Mouse (Mus musculus): ENCODE data around the gene Olfr1045. TPM values are rescaled to one million over a fixed set of nuclear protein-coding genes. Genes with fewer than 3 reads are reported as not detected.
"Not testable (repeated sequence)": the region's sequence is repeated elsewhere in the genome, so short reads cannot be mapped to it uniquely, and the experiment has no call there.

Gene Olfr1045
- not detected in 2 replicates for polyA plus RNA-seq (2014; fragmentation: Nextera tagmentation; extraction: Ambion mirVana)

GRCm38 (mm10) chr2:86202909-86203308 lies at the start of gene Olfr1045:
Gene Olfr1045 (minus strand): TSS chr2:86203009.
- Histone ChIP-seq H3K36me3 (ENCODE audit: control insufficient read depth, insufficient read depth, low read length) (no peaks in the 10 kb centered on the region), H3K4me1 (ENCODE audit: control insufficient read depth, insufficient read depth, low read length) (no peaks in the 10 kb centered on the region), H3K27me3 (ENCODE audit: control insufficient read depth, insufficient read depth, low read length) (no peaks in the 10 kb centered on the region), H3K4me2 (no peak within 1 kb of the TSS), H3K4me3 (ENCODE audit: low read depth, low read length) (no peak within 1 kb of the TSS), H3K27ac (ENCODE audit: low read depth, low read length) (no peak within 1 kb of the TSS), H3K9me3 (replicated peaks; ENCODE audit: control insufficient read depth, low read length) (no peaks in the 10 kb centered on the region), H3K9ac (ENCODE audit: low read depth, low read length) (no peak within 1 kb of the TSS)
- no peak for ATAC-seq (replicated peaks; ENCODE audit: insufficient number of reproducible peaks, low FRiP score, low TSS enrichment)

DNA sequence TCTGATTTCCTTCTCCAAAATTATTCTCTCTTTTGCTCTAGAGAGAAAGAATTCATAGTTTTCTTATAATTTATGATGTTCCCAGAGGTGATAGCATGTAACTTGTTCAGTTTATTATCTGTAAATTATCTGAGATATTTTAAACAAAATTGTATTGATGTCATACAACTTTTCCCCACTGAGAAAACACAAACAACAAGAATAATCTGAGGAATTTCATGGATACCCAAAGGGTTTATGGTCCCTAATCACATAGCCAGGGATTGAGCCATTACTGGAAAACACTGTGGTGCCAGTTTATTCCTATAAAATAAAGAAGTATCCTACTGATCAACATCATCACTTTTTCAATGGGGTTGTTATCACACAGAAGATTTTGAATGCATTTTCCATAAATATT lies 37.4 kb upstream of the Olfr1045 start, which contains the start of gene Olfr1048:
TSS of gene Olfr1048 (minus strand) at position 101 of the 400 bp plus-strand sequence.
- Histone ChIP-seq H3K27ac (ENCODE audit: low read depth, low read length) (no peak within 1 kb of the TSS), H3K36me3 (ENCODE audit: control insufficient read depth, insufficient read depth, low read length) (no peaks in the 10 kb centered on the region), H3K9ac (ENCODE audit: low read depth, low read length) (no peak within 1 kb of the TSS), H3K4me2 (no peak within 1 kb of the TSS), H3K4me1 (ENCODE audit: control insufficient read depth, insufficient read depth, low read length) (no peaks in the 10 kb centered on the region), H3K9me3 (replicated peaks; ENCODE audit: control insufficient read depth, low read length) (no peaks in the 10 kb centered on the region), H3K27me3 (ENCODE audit: control insufficient read depth, insufficient read depth, low read length) (no peaks in the 10 kb centered on the region), H3K4me3 (ENCODE audit: low read depth, low read length) (no peak within 1 kb of the TSS)
- ATAC-seq (replicated peaks; ENCODE audit: insufficient number of reproducible peaks, low FRiP score, low TSS enrichment) = no peak

- no peaks in the 10 kb centered on the region for H3K36me3 ChIP-seq (ENCODE audit: control insufficient read depth, insufficient read depth, low read length)
- 81% methylated on average over 1 of the region's 1 CpGs for WGBS (ENCODE audit: insufficient replicate concordance)
- H3K27me3 ChIP-seq (ENCODE audit: control insufficient read depth, insufficient read depth, low read length) = no peaks in the 10 kb centered on the region
- no peak within 1 kb of the TSS for H3K4me3 ChIP-seq (ENCODE audit: low read depth, low read length)
- H3K9ac ChIP-seq (ENCODE audit: low read depth, low read length) = no peak within 1 kb of the TSS
- no peaks in the 10 kb centered on the region for H3K9me3 ChIP-seq (replicated peaks; ENCODE audit: control insufficient read depth, low read length)
- H3K4me2 ChIP-seq = no peak within 1 kb of the TSS
- H3K27ac ChIP-seq (ENCODE audit: low read depth, low read length) = no peak within 1 kb of the TSS
- no peak for ATAC-seq (replicated peaks; ENCODE audit: insufficient number of reproducible peaks, low FRiP score, low TSS enrichment)
- H3K4me1 ChIP-seq (ENCODE audit: control insufficient read depth, insufficient read depth, low read length) = no peaks in the 10 kb centered on the region
Observed at GRCm38 (mm10) chr2:86231301-86231700, 28.5 kb upstream of the Olfr1045 start, which contains the start of gene Olfr1047. Gene Olfr1047 (minus strand): TSS chr2:86231401.

- Histone ChIP-seq H3K9me3 (replicated peaks; ENCODE audit: control insufficient read depth, low read length) (no peaks in the 10 kb centered on the region), H3K36me3 (ENCODE audit: control insufficient read depth, insufficient read depth, low read length) (no peaks in the 10 kb centered on the region), H3K27ac (ENCODE audit: low read depth, low read length) (no peak within 1 kb of the TSS), H3K9ac (ENCODE audit: low read depth, low read length) (no peak within 1 kb of the TSS), H3K4me2 (no peak within 1 kb of the TSS), H3K4me1 (ENCODE audit: control insufficient read depth, insufficient read depth, low read length) (no peaks in the 10 kb centered on the region), H3K27me3 (ENCODE audit: control insufficient read depth, insufficient read depth, low read length) (no peaks in the 10 kb centered on the region), H3K4me3 (ENCODE audit: low read depth, low read length) (no peak within 1 kb of the TSS)
- 64% methylated on average over 2 of the region's 2 CpGs for WGBS (ENCODE audit: insufficient replicate concordance)
- ATAC-seq (replicated peaks; ENCODE audit: insufficient number of reproducible peaks, low FRiP score, low TSS enrichment) = no peak
Observed at GRCm38 (mm10) chr2:86219214-86219613, 16.4 kb upstream of the Olfr1045 start, which contains the start of gene Olfr1046. Gene Olfr1046 (minus strand): TSS chr2:86219314.

DNA sequence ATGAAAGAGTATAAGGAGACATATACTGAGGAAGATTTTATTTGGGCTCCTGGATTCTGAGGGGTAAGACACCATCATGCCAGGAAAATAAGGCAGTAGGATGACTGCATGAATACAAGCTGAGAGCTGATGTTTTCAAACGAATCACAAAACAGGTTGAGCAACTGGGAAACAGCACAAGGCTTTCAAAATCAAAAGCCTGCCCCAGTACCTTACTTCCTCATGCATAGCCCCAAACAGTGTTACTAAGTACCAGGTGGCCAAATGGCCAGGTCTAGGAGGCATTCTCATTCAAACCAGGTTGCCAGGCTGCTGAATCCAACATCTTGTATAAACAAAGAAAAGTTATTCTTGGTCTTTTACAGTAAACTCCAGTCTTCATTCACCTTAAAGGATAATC lies 6.9 kb downstream of the Olfr1045 start:
- no peaks in the 10 kb centered on the region for H3K4me1 ChIP-seq (ENCODE audit: control insufficient read depth, insufficient read depth, low read length)
- WGBS (ENCODE audit: insufficient replicate concordance) = 30% methylated on average over 1 of the region's 1 CpGs

DNA sequence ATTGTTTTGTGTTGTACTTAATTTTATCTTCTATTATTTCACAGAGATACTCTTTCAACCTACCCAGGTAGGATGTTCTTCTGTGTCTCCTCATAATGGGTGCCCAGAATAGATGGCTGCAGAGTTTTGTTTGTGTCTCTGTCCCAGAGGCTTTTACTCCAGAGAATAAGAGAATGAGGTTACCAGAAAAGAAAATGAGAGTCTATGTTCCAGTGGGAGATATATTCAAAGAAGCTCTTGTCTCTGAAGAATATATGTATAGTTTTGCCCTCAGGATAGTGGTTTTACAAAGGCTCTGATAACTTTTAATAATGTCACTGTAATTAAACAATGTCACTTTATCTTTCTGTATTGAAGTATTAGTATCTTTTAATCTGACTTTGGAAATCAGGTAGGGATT lies 17.2 kb downstream of the Olfr1045 start, which contains the start of gene Olfr52:
TSS of gene Olfr52 (minus strand) at position 101 of the 400 bp plus-strand sequence.
- H3K9ac ChIP-seq (ENCODE audit: low read depth, low read length) = no peak within 1 kb of the TSS
- H3K9me3 ChIP-seq (replicated peaks; ENCODE audit: control insufficient read depth, low read length) = no peaks in the 10 kb centered on the region
- no peaks in the 10 kb centered on the region for H3K27me3 ChIP-seq (ENCODE audit: control insufficient read depth, insufficient read depth, low read length)
- H3K4me1 ChIP-seq (ENCODE audit: control insufficient read depth, insufficient read depth, low read length) = no peaks in the 10 kb centered on the region
- ATAC-seq (replicated peaks; ENCODE audit: insufficient number of reproducible peaks, low FRiP score, low TSS enrichment) = no peak
- H3K27ac ChIP-seq (ENCODE audit: low read depth, low read length) = no peak within 1 kb of the TSS
- no peak within 1 kb of the TSS for H3K4me3 ChIP-seq (ENCODE audit: low read depth, low read length)
- no peaks in the 10 kb centered on the region for H3K36me3 ChIP-seq (ENCODE audit: control insufficient read depth, insufficient read depth, low read length)
- H3K4me2 ChIP-seq = no peak within 1 kb of the TSS

More for the DNA sequence above, 6.9 kb downstream of the Olfr1045 start:
- Histone ChIP-seq H3K27me3 (ENCODE audit: control insufficient read depth, insufficient read depth, low read length) (no peaks in the 10 kb centered on the region), H3K4me2 (no peak overlapping the region), H3K9me3 (replicated peaks; ENCODE audit: control insufficient read depth, low read length) (no peaks in the 10 kb centered on the region), H3K27ac (ENCODE audit: low read depth, low read length) (no peak overlapping the region), H3K36me3 (ENCODE audit: control insufficient read depth, insufficient read depth, low read length) (no peaks in the 10 kb centered on the region), H3K4me3 (ENCODE audit: low read depth, low read length) (no peak overlapping the region), H3K9ac (ENCODE audit: low read depth, low read length) (no peak overlapping the region)
- ATAC-seq (replicated peaks; ENCODE audit: insufficient number of reproducible peaks, low FRiP score, low TSS enrichment) = no peak

DNA sequence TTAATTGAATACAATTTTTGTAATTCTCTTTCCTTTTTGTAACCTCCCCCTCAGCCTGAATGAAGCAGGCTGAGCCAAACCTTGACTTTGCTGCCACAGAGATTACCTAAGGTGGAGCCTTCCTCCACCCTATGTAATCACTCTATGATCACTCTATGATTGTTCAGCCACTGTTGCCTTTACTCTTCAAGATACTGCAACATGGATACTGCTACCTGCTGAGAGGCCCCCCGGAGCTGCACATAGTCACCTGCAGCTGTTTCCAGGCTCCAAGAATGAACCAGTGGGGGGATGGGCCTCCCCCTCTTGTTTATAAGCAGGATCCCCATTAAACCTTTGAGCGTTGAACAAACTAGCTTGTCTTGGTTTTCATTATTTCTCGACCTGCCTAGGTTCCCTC lies 22.9 kb downstream of the Olfr1045 start:
- 84% methylated on average over 3 of the region's 3 CpGs for WGBS (ENCODE audit: insufficient replicate concordance)
- no peak for ATAC-seq (replicated peaks; ENCODE audit: insufficient number of reproducible peaks, low FRiP score, low TSS enrichment)

DNA sequence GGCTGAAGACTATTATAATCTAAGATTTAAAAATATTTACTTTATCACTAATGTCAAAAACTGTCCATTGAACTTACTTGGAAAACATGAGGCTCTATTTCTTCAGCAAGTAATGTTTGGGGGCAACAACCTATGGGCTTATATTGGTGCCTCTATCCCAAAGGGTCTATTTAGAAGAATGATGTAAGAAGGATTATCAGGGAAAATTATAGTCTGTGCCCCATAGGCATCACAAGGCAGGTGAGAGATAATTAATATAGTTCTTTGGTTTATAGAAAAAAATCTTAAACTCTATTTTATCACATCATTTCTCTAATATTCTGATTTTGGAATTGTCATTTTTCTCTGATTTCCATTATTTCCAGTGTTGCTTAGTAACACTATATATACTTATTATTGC lies 25.1 kb downstream of the Olfr1045 start, which contains the start of gene Olfr1044:
TSS of gene Olfr1044 (minus strand) at position 101 of the 400 bp plus-strand sequence.
- H3K4me1 ChIP-seq (ENCODE audit: control insufficient read depth, insufficient read depth, low read length) = no peaks in the 10 kb centered on the region
- no peaks in the 10 kb centered on the region for H3K36me3 ChIP-seq (ENCODE audit: control insufficient read depth, insufficient read depth, low read length)
- no peak within 1 kb of the TSS for H3K27ac ChIP-seq (ENCODE audit: low read depth, low read length)
- no peak within 1 kb of the TSS for H3K4me2 ChIP-seq
- H3K9me3 ChIP-seq (replicated peaks; ENCODE audit: control insufficient read depth, low read length) = no peaks in the 10 kb centered on the region
- no peak for ATAC-seq (replicated peaks; ENCODE audit: insufficient number of reproducible peaks, low FRiP score, low TSS enrichment)
- H3K27me3 ChIP-seq (ENCODE audit: control insufficient read depth, insufficient read depth, low read length) = no peaks in the 10 kb centered on the region
- no peak within 1 kb of the TSS for H3K9ac ChIP-seq (ENCODE audit: low read depth, low read length)
- H3K4me3 ChIP-seq (ENCODE audit: low read depth, low read length) = no peak within 1 kb of the TSS

More for the DNA sequence above, 22.9 kb downstream of the Olfr1045 start:
- Histone ChIP-seq H3K36me3 (ENCODE audit: control insufficient read depth, insufficient read depth, low read length) (no peaks in the 10 kb centered on the region), H3K27me3 (ENCODE audit: control insufficient read depth, insufficient read depth, low read length) (no peaks in the 10 kb centered on the region), H3K9me3 (replicated peaks; ENCODE audit: control insufficient read depth, low read length) (no peaks in the 10 kb centered on the region), H3K4me2 (no peak overlapping the region), H3K27ac (ENCODE audit: low read depth, low read length) (no peak overlapping the region), H3K4me3 (ENCODE audit: low read depth, low read length) (no peak overlapping the region), H3K4me1 (ENCODE audit: control insufficient read depth, insufficient read depth, low read length) (no peaks in the 10 kb centered on the region), H3K9ac (ENCODE audit: low read depth, low read length) (no peak overlapping the region)

DNA sequence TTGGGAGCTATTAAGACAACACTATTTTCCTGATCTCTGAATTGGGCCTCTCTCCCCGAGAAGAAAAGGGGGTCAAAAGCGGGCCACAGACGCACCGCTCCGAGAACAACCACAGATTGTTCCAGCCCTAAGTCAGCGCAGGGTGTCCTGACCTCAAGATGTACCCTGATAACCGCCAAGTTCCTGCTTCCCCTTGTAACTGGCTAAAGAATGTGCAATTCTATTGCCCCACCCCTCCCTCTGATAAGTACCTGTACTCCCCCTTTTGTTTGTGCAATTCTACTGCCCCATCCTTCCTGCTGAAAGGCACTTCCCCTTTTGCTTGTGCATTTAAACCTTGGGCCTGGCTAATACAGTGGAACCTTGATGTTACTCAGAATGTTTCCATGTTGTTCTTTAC lies 27.4 kb downstream of the Olfr1045 start:
- 75% methylated on average over 7 of the region's 7 CpGs for WGBS (ENCODE audit: insufficient replicate concordance)
- not testable (repeated sequence) for H3K27me3 ChIP-seq (ENCODE audit: control insufficient read depth, insufficient read depth, low read length); H3K27ac ChIP-seq (ENCODE audit: low read depth, low read length); H3K4me1 ChIP-seq (ENCODE audit: control insufficient read depth, insufficient read depth, low read length); H3K9me3 ChIP-seq (replicated peaks; ENCODE audit: control insufficient read depth, low read length); H3K9ac ChIP-seq (ENCODE audit: low read depth, low read length); ATAC-seq (replicated peaks; ENCODE audit: insufficient number of reproducible peaks, low FRiP score, low TSS enrichment); H3K4me2 ChIP-seq; H3K36me3 ChIP-seq (ENCODE audit: control insufficient read depth, insufficient read depth, low read length); H3K4me3 ChIP-seq (ENCODE audit: low read depth, low read length)

Data from heart, embryonic 11.5 days (tissue).